Mouse (Mus musculus) lung, adult 2 months (tissue): ENCODE data around the gene Tuba3b. TPM values are rescaled to one million over a fixed set of nuclear protein-coding genes. Genes with fewer than 3 reads are reported as not detected.

Experiments
- DNase-seq: peaks from one replicate; pipeline ENCODE4 v3.0.0; 2022
- H3K4me1 ChIP-seq: fragments of 200-500 bp; 2 replicates; pipeline ENCODE4 v1.6.1; 2011; ENCODE audit warnings: low read length; ENCODE audit not compliant: control insufficient read depth, insufficient read depth
- H3K4me3 ChIP-seq: fragments of 200-500 bp; replicated peaks from 2 replicates; pipeline ENCODE3; 2011; ENCODE audit warnings: low read depth, mild to moderate bottlenecking, control low read depth, low read length; ENCODE audit errors: extremely low read depth
- CTCF ChIP-seq: fragments of 200-500 bp; IDR thresholded peaks from 2 replicates; pipeline ENCODE4 v1.5.1; 2011; ENCODE audit warnings: mild to moderate bottlenecking, low read length, control low read depth; ENCODE audit not compliant: insufficient read depth
- POLR2A ChIP-seq: fragments of 200-500 bp; IDR thresholded peaks from 2 replicates; pipeline ENCODE4 v1.6.1; 2011; ENCODE audit warnings: low read depth, mild to moderate bottlenecking, control low read depth, low read length, borderline replicate concordance; ENCODE audit errors: extremely low read depth
- WGBS: fragments of 180-500 bp; shearing (Covaris S2); methylation state at CpG from one replicate; pipeline ENCODE4 v1.1.7; 2018; 5-methylcytosine and 5-hydroxymethylcytosine counted together
- polyA plus RNA-seq: library from polyadenylated mRNA; depleted of rRNA; stranded (reverse); fragments of >200 nt; gene quantifications from 2 replicates; pipeline ENCODE4 v1.2.3, GENCODE M21; 2012; rRNA removed

The Tuba3b gene
- 0.08 and 0.16 TPM in 2 replicates for polyA plus RNA-seq

DNA sequence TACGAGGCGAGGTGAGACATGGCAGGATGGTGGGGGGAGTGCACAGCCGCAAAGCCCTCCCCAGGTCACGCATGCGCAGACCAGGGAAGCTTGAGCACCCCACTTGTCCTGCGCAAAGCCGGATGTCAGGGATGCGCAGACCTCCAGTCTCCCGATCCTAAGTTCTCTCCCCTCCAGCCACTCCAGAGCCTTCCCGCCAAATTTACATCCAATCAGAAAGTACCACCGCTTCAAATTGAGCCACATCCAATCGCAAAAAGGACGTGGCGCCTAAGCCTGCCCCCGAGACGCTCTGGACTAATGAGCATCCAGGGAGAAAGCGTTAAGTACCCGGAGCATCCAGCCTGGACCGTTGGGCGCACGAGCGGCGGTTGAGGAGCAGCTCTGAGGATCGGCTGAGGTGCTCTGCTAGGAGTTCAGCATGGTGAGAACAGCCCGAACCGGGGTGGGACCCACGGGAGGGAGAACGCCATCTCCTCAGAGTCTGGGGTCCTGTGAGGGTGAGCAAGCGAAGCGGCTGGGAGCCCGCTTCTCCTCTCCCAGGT is at the start of gene Tuba3b:
Gene Tuba3b, plus strand, starts transcription at position 92 of the 545 bp plus-strand sequence.
- no peak for TF ChIP-seq POLR2A
- WGBS: 98% methylated on average over 31 of the region's 31 CpGs
- Histone ChIP-seq H3K4me3 (no peak within 1 kb of the TSS), H3K4me1 (0 out of 2 replicates have a peak, but pooled peaks cover 2% of the 10 kb centered on the region)
- no peak for DNase-seq

DNA sequence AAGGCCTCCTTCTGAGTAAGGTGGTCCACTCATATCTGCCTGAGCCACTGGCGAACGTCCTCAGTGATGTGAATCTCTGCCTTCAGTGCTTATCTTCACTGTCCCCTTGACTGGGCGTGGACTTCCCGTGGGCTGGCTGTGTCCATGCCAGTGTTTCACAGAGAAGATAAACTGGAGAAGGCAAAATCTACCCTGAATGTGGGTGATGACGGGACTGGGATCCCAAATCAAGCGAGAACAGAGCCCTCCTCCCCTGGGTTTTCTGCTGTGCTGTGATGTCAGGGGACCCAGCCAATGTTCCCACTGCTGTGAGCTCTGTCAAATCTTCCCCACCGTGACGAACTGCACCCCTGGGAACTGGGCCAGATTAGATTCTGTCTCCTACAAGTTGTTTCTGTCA is 48.3 kb upstream of the Tuba3b start:
- H3K4me3 ChIP-seq: no peak overlapping the region
- WGBS: 29% methylated on average over 8 of the region's 8 CpGs

DNA sequence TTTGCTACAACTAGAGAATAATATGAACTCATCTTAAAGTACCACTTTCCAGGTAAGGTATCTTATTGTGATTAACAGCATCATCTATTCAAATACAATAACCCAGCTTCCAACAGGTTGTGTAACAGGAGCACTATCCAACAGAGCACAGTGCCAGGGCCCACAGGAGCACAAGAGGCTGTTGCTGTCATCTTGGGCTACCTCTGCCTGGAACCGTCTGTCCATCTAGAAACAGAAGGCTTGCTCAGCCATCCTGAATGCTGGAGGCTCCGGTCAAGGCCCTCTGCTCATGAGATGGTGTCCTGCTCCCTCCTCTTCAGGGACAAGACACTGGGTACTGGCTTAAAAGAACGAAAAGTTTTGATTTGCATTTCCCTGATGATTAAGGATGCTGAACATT is 47.7 kb upstream of the Tuba3b start:
- Histone ChIP-seq H3K4me1 (peaks cover 14% of the 10 kb centered on the region), H3K4me3 (no peak overlapping the region)
- WGBS: 80% methylated on average over 3 of the region's 3 CpGs
- no peak for DNase-seq
- TF ChIP-seq POLR2A (no peak), CTCF (no peak)

More for the DNA sequence above, 48.3 kb upstream of the Tuba3b start:
- no peak for TF ChIP-seq CTCF
- TF ChIP-seq POLR2A: peak; percentile 15; the same call in 1 of the 2 replicates
- DNase-seq: peak; percentile 24
- peaks cover 14% of the 10 kb centered on the region for H3K4me1 ChIP-seq

DNA sequence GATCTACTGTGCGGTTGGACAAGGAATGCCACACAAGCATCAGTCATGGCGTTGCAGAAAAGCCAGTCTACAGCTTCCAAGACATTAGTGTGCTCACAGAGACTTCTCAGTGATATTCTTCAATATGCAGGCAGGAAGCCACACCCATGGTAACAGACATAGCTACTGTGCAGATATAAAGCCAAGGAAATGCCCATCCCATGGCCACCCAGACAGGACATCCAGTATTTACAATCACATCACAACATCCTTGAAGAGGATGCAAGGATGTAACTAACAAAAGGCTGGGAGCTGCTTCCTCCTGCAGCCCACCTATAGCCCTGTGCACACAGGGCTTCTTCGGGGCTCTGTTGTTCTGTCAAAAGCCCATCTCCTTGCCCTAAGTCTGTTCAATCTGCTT is 46.9 kb upstream of the Tuba3b start:
- Histone ChIP-seq H3K4me1 (peaks cover 14% of the 10 kb centered on the region), H3K4me3 (no peak overlapping the region)
- no peak for DNase-seq
- 56% methylated on average over 3 of the region's 3 CpGs for WGBS
- no peak for TF ChIP-seq CTCF
- no peak for TF ChIP-seq POLR2A

DNA sequence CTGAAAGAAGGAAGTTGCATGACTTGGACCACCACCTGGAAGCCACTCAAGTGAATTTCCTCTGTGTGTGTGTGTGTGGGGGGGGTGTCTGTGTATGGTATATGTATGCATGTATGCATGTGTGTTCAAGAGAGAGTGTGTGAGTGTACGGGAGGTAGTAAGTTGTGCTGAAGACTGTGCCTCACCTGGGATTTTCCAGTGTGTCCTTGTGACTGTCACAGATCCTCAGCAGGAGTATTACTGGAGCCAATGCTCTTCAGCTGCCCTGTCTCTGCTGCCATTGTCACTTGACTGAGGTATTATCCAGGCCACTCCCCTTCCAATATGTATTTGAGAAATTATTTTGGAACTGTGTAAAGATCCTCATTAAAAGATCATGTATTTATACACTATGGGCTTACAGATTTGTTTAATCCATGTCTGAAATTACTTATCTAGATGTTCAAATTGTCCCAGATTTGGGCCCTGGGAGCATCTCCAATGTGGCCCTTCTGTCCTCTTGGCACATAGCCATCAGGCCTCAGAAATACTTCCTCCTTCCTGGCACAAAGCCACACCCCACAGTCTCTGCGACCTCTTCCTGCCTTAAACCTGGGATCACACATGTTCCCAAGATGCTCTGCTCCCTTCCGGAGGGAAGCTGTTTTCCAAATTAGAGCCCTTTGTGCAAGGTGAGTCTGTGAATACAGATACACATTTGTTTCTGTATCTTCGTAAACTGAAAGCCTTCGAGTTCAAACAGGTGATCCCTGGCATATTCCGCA is 42.1 kb upstream of the Tuba3b start:
- TF ChIP-seq POLR2A: no peak
- TF ChIP-seq CTCF: no peak
- DNase-seq: no peak
- 72% methylated on average over 6 of the region's 6 CpGs for WGBS
- Histone ChIP-seq H3K4me3 (no peak overlapping the region), H3K4me1 (peaks cover 14% of the 10 kb centered on the region; the same call in 1 of the 2 replicates)

DNA sequence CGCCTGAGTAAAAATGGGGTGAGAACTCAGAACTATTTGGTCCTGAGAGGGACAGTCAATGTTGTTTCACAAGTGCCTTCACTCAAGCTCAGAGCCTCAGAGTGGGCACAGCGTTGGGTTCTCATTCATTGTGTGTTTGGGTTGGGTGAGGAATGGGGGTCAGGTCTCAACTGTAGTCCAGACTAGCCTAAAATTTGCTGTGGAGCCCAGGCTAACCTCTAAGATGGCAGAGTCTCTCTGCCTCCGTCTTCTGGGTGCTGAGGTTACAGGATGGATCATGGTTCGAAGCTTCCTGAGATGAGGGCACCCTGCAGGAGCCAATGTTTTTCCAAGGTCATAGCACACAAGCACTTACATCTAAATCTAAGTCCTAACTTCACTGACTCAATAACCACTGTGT is 38.8 kb upstream of the Tuba3b start:
- Histone ChIP-seq H3K4me1 (peaks cover 18% of the 10 kb centered on the region), H3K4me3 (no peak overlapping the region)
- no peak for DNase-seq
- TF ChIP-seq CTCF: no peak
- WGBS: 96% methylated on average over 4 of the region's 4 CpGs

DNA sequence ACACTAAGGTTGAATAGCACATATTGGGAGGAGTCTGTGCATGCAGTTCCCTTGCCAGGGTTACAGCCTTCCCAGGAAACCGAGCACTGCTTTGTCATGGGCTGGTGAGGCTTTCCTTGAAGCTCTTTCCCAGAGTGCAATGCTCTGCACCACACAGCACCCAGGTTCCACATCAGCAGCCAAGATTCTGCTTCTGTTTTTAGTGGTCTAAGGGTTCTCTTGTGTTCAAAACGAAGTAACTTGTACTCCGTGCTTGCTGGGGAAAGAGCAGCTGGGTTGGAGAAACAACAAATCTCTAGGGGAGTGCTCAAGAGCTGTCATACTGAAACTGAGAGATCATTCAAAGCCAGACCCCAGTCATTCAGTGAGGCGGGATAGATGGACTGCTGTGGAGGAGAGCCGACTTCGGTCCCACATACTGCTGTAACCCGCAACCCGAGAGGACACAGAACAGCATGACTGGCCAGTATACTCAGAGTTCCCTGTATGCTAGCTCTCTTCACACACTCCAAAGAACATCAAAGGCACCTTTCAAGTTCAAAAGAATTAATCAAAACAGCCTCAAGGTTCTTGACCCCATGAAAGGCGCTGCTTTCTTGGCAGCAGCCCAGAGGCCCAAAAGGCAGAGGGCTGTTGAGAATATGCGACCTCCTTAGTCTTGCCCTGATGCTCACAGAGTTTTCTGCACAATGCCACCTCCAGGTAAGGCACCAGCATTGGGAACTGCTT is 36.9 kb upstream of the Tuba3b start:
- TF ChIP-seq CTCF (no peak), POLR2A (no peak)
- DNase-seq: no peak
- H3K4me3 ChIP-seq: no peak overlapping the region
- 30% methylated on average over 10 of the region's 10 CpGs for WGBS
- H3K4me1 ChIP-seq: peaks cover 20% of the 10 kb centered on the region

DNA sequence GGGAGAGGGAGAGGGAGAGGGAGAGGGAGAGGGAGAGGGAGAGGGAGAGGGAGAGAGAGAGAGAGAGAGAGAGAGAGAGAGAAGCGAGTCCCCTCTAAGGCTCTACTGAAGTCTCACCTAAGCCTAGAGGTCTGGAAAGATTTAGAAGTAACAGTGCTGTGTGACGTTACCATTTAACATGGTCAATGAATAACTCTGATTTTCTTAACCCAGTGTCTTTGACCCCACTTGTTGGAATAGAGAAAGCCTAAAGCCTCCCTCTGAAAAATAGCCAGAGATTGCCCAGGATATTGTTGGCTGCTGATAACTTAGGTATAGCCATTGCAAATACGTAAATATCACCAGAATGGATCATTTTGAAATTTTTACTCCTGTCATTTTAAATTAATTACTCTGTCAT is 35.8 kb upstream of the Tuba3b start:
- 91% methylated on average over 3 of the region's 3 CpGs for WGBS
- no peak for DNase-seq
- TF ChIP-seq POLR2A (no peak), CTCF (no peak)
- Histone ChIP-seq H3K4me3 (no peak overlapping the region), H3K4me1 (peaks cover 20% of the 10 kb centered on the region)

DNA sequence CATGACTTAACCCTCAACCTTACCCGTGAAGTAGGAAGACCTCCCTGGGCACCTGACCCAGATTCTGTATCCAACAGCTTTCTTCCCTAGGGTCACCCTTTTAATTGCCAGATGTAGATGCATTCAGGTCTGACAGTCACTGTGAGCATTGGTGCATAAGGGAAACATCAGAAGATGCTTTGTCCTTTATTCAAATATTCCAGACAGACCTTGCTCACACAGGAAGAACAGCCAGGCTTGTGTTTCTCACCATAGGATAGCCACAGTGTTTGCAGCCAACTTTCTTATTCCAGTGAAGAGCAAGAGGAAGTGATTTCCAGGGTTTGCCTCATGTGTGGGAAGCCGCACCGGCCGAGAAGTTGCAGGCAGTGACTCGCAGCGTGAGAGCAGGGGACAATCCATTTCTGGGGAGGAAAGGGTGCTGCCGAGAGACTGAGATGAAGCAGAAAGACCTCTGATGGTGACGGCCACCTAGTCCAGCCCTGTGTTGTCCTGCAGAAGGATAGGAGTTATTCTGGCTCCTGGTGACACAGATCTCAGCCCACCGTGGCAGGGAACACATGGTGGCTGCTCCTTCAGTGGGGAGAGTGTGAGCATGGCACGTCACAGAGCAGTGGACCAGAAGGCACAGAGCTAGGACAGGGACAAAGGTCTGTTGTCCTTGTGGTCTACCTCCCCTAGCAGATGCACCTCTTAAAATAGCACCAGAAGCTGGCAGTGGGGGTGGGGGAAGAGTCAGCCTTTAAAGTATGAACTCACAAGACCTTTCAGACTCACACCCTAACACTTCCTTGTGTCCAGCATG is 34.0 kb upstream of the Tuba3b start:
- TF ChIP-seq CTCF (no peak), POLR2A (no peak)
- Histone ChIP-seq H3K4me1 (peaks cover 20% of the 10 kb centered on the region), H3K4me3 (no peak overlapping the region)
- no peak for DNase-seq
- 45% methylated on average over 10 of the region's 10 CpGs for WGBS
